Mouse (Mus musculus) kidney, embryonic 16.5 days (tissue): ENCODE measurements around the gene Zmynd8. TPM values are rescaled to one million over a fixed set of nuclear protein-coding genes. Genes with fewer than 3 reads are reported as not detected.

Experiments used
- ATAC-seq: fragments of 200-750 bp; cut with Nextera tagmentation; 2 replicates; pipeline ENCODE4 v1.8.0; 2017; ENCODE audit warnings: moderate TSS enrichment; ENCODE audit not compliant: low FRiP score, low TSS enrichment
- H3K27ac ChIP-seq: fragments of 300-500 bp; sonication (generic); 2 replicates; pipeline ENCODE4 v1.5.1; 2014; ENCODE audit warnings: low read length
- H3K27me3 ChIP-seq: fragments of 300-500 bp; sonication (generic); 2 replicates; pipeline ENCODE4 v1.6.1; 2014; ENCODE audit warnings: low read length, control low read depth, mixed read lengths; ENCODE audit not compliant: insufficient read depth
- H3K36me3 ChIP-seq: fragments of 300-500 bp; sonication (generic); 2 replicates; pipeline ENCODE4 v1.6.1; 2014; ENCODE audit warnings: low read length, control low read depth, mixed read lengths; ENCODE audit not compliant: insufficient read depth
- H3K4me1 ChIP-seq: fragments of 300-500 bp; sonication (generic); 2 replicates; pipeline ENCODE4 v1.6.1; 2014; ENCODE audit warnings: low read length, control low read depth, mixed read lengths; ENCODE audit not compliant: insufficient read depth
- H3K4me2 ChIP-seq: fragments of 300-500 bp; sonication (generic); replicated peaks from 2 replicates; pipeline ENCODE4 v1.6.1; 2014; ENCODE audit warnings: low read depth, low read length
- H3K4me3 ChIP-seq: fragments of 300-500 bp; sonication (generic); 2 replicates; pipeline ENCODE4 v1.5.1; 2014; ENCODE audit warnings: mild to moderate bottlenecking, low read length
- H3K9ac ChIP-seq: fragments of 300-500 bp; sonication (generic); replicated peaks from 2 replicates; pipeline ENCODE4 v1.6.1; 2014; ENCODE audit warnings: low read length
- H3K9me3 ChIP-seq: fragments of 300-500 bp; sonication (generic); 2 replicates; pipeline ENCODE4 v1.6.1; 2016; ENCODE audit warnings: low read length, control low read depth
- WGBS: fragments of 180-500 bp; shearing (Covaris S2); extraction: QIAGEN DNeasy Blood & Tissue Kit; methylation state at CpG from one replicate; pipeline ENCODE4 v1.1.7; 2014; 5-methylcytosine and 5-hydroxymethylcytosine counted together
- polyA plus RNA-seq: library from polyadenylated mRNA; unstranded; fragments of >200 nt; fragmentation: Nextera tagmentation; extraction: Ambion mirVana; gene quantifications from 2 replicates; pipeline ENCODE4 v1.2.1, GENCODE M21; 2015

The Zmynd8 gene
- polyA plus RNA-seq, 1 experiment from 2014 or later: 58.2 TPM

GRCm38 (mm10) chr2:165786467-165786866 is 112.3 kb downstream of the Zmynd8 start:
- Histone ChIP-seq H3K4me2 (no peak overlapping the region), H3K27me3 (no peaks in the 10 kb centered on the region), H3K27ac (no peak overlapping the region), H3K36me3 (peaks cover 66% of the 10 kb centered on the region), H3K9me3 (no peaks in the 10 kb centered on the region), H3K4me3 (no peak overlapping the region), H3K4me1 (peaks cover 10% of the 10 kb centered on the region), H3K9ac (no peak overlapping the region)
- no peak for ATAC-seq
- 55% methylated on average over 1 of the region's 1 CpGs for WGBS

- Histone ChIP-seq H3K9me3 (no peaks in the 10 kb centered on the region), H3K4me1 (peaks cover 10% of the 10 kb centered on the region), H3K36me3 (peaks cover 69% of the 10 kb centered on the region)
Measured at GRCm38 (mm10) chr2:165785312-165786036, 113.3 kb downstream of the Zmynd8 start.

DNA sequence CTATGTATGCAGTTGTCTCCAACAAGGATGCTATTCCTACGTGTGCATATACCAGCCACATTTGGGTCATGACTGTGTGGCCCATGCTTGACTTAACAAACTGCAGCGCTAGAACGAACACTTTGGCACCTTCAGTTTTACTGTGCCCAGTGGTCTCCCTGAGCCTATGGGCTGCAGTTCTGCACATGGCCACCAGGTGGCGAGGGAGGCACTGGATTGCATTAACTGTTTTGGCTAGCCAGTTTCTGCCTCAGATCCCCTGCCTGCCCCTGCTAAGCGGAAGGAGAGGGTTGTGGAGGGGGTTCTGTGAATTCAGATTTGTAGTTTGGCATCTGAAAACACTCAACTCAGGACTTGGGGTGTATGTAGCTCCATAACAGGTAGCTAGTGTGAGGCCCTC is 116.5 kb downstream of the Zmynd8 start:
- no peak overlapping the region for H3K4me2 ChIP-seq
- no peak overlapping the region for H3K9ac ChIP-seq
- no peak overlapping the region for H3K4me3 ChIP-seq
- 29% methylated on average over 5 of the region's 5 CpGs for WGBS
- H3K9me3 ChIP-seq: no peaks in the 10 kb centered on the region
- no peak overlapping the region for H3K27ac ChIP-seq
- peaks cover 45% of the 10 kb centered on the region for H3K36me3 ChIP-seq
- H3K4me1 ChIP-seq: peaks cover 6% of the 10 kb centered on the region; the same call in 1 of the 2 replicates
- no peaks in the 10 kb centered on the region for H3K27me3 ChIP-seq
- ATAC-seq: peak; percentile 33; the same call in 1 of the 2 replicates

More at GRCm38 (mm10) chr2:165785312-165786036, 113.3 kb downstream of the Zmynd8 start:
- Histone ChIP-seq H3K27me3 (no peaks in the 10 kb centered on the region), H3K9ac (no peak overlapping the region), H3K4me2 (no peak overlapping the region), H3K27ac (no peak overlapping the region), H3K4me3 (no peak overlapping the region)
- 86% methylated on average over 20 of the region's 20 CpGs for WGBS
- ATAC-seq: no peak

GRCm38 (mm10) chr2:165778927-165779326 is 119.9 kb downstream of the Zmynd8 start:
- H3K4me1 ChIP-seq: peaks cover 6% of the 10 kb centered on the region; the same call in 1 of the 2 replicates
- H3K9ac ChIP-seq: no peak overlapping the region
- no peaks in the 10 kb centered on the region for H3K9me3 ChIP-seq
- H3K4me2 ChIP-seq: no peak overlapping the region
- WGBS: 20% methylated on average over 6 of the region's 6 CpGs
- no peaks in the 10 kb centered on the region for H3K27me3 ChIP-seq
- 0 out of 2 replicates have a peak, but pooled peaks have one; percentile 55 for ATAC-seq
- peaks cover 16% of the 10 kb centered on the region; the same call in 1 of the 2 replicates for H3K36me3 ChIP-seq
- H3K4me3 ChIP-seq: no peak overlapping the region
- H3K27ac ChIP-seq: no peak overlapping the region

- no peaks in the 10 kb centered on the region for H3K4me1 ChIP-seq
- ATAC-seq: no peak
Measured at GRCm38 (mm10) chr2:165769375-165769948, 129.4 kb downstream of the Zmynd8 start.

DNA sequence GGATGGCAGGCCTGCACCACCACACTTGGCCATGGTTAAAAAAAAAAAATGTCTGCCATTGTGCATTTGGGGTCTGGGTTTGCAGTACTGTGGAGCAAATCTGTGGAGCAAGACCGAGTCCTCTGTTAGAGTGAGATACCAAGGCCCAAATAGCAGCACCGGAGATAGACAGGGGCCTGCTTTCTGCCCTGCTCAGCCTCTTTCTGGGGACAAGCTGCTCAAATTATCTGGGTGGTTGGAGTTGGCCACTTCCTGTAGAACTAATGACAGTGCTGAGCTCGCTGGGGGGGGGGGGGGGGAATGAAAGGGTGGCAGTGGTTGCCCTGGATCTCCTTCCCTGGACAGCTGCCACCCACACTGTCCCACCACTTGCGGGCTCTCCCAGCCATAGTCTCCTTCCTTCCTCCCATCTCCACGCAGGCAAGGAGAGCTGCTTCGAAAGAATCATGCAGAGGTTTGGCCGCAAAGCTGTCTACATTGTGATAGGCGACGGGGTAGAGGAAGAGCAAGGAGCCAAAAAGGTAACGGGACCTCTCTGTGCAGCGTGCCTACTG is 129.9 kb downstream of the Zmynd8 start:
- H3K27me3 ChIP-seq: no peaks in the 10 kb centered on the region
- WGBS: 42% methylated on average over 11 of the region's 11 CpGs

More at GRCm38 (mm10) chr2:165769375-165769948, 129.4 kb downstream of the Zmynd8 start:
- no peak overlapping the region for H3K9ac ChIP-seq
- no peak overlapping the region for H3K4me2 ChIP-seq
- no peaks in the 10 kb centered on the region for H3K9me3 ChIP-seq
- H3K4me3 ChIP-seq: no peak overlapping the region
- no peak overlapping the region for H3K27ac ChIP-seq
- WGBS: 60% methylated on average over 10 of the region's 10 CpGs
- no peaks in the 10 kb centered on the region for H3K27me3 ChIP-seq
- no peaks in the 10 kb centered on the region for H3K36me3 ChIP-seq

GRCm38 (mm10) chr2:165759421-165759985 is 139.3 kb downstream of the Zmynd8 start:
- Histone ChIP-seq H3K27me3 (no peaks in the 10 kb centered on the region), H3K4me2 (no peak overlapping the region), H3K9me3 (no peaks in the 10 kb centered on the region), H3K4me3 (no peak overlapping the region), H3K36me3 (no peaks in the 10 kb centered on the region), H3K27ac (peak overlapping the region; percentile 77), H3K9ac (no peak overlapping the region), H3K4me1 (peaks cover 12% of the 10 kb centered on the region)
- 33% methylated on average over 13 of the region's 13 CpGs for WGBS
- ATAC-seq: peak; percentile 94

More for the DNA sequence above, 129.9 kb downstream of the Zmynd8 start:
- no peak overlapping the region for H3K4me2 ChIP-seq
- no peak overlapping the region for H3K9ac ChIP-seq
- H3K4me3 ChIP-seq: no peak overlapping the region
- no peaks in the 10 kb centered on the region for H3K36me3 ChIP-seq
- ATAC-seq: no peak
- H3K9me3 ChIP-seq: no peaks in the 10 kb centered on the region
- H3K27ac ChIP-seq: no peak overlapping the region
- no peaks in the 10 kb centered on the region for H3K4me1 ChIP-seq

- H3K27ac ChIP-seq: no peak overlapping the region
- no peak overlapping the region for H3K4me2 ChIP-seq
- no peaks in the 10 kb centered on the region for H3K36me3 ChIP-seq
- no peak overlapping the region for H3K4me3 ChIP-seq
- no peak overlapping the region for H3K9ac ChIP-seq
- H3K4me1 ChIP-seq: peaks cover 12% of the 10 kb centered on the region
- H3K27me3 ChIP-seq: no peaks in the 10 kb centered on the region
- WGBS: 18% methylated on average over 5 of the region's 5 CpGs
- H3K9me3 ChIP-seq: no peaks in the 10 kb centered on the region
- ATAC-seq: no peak
Measured at GRCm38 (mm10) chr2:165758534-165758933, 140.3 kb downstream of the Zmynd8 start.

DNA sequence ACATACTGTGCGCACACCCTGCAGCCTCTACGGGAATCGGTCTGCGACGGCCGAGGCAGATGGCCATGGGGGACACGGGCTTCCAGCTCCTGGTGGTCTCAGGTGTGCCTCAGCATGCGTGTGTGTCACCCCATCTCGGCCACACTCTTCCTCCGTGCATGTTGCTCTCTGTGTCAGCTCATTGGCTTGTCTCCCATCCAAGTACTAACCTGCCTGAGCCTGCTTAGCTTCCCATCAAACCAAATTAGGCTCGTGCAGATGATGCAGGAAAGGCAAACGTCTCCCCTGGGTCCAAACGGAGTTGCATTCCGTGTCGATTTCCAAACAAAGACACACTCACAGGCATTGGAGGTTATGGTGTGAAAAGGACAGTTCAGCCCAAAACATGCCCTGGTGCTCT is 141.0 kb downstream of the Zmynd8 start:
- peaks cover 12% of the 10 kb centered on the region for H3K4me1 ChIP-seq
- 66% methylated on average over 15 of the region's 15 CpGs for WGBS
- no peak overlapping the region for H3K27ac ChIP-seq
- no peaks in the 10 kb centered on the region for H3K27me3 ChIP-seq
- no peaks in the 10 kb centered on the region for H3K36me3 ChIP-seq
- no peak overlapping the region for H3K4me3 ChIP-seq
- ATAC-seq: no peak
- no peaks in the 10 kb centered on the region for H3K9me3 ChIP-seq
- no peak overlapping the region for H3K4me2 ChIP-seq
- H3K9ac ChIP-seq: no peak overlapping the region
